Mouse (Mus musculus): ENCODE measurements around the gene Bbs9.

Gene Bbs9

DNA sequence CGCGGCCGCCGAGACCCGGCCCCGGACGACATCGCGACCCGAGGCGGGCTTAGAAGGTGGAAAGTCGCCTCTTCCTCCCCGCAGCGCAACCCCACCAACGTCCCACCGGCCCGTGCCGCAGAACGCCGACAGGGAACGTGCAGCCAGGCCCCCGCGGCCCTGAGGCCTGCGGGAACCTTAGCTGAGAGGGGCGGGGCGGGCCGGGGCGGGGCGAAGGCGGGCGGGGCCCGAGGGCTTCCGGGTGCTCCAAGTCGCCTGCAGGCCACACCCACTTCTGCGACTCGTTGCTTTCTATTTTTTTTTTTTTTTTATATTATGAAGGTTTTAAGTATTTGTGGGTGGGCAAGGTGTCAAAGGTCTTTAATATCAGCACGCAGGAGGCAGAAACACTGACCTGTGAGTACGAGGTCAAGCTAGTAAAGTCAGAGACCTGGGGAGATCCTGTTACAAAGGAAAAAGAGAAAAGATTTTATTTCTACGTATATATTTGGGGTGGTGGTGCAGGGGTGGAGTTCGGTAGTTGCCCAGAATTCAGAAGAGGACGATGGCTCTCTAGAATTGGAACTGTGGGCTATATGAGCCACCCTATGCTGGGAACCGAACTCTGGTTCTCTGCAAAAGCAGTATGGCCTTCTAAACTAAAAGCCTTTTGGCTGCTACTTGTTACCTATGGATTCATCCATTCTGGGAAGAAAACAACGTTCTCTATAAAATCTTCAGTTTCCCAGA, 7.2 kb upstream of the Bbs9 start:
- peak; percentile 71 for DNase-seq (ENCODE audit: low spot score)

DNA sequence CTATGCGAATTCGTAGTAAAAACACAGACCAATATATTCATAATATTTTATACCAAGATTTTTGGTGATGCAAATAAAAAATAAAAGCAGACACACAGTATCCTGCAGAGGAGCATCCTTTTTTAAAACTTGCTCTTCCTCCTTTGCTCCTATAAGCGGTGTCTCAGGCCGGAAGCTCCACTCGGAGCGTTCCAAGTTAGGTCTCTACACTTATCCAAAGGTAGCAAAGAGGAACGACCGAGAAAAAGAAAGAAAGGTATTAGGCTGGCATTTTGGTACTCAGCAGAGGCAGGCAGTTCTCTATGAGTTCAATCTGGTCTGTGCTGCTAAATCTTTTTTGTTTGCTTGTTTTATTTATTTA, 6.6 kb upstream of the Bbs9 start:
- no peak for DNase-seq (ENCODE audit: low spot score)

DNA sequence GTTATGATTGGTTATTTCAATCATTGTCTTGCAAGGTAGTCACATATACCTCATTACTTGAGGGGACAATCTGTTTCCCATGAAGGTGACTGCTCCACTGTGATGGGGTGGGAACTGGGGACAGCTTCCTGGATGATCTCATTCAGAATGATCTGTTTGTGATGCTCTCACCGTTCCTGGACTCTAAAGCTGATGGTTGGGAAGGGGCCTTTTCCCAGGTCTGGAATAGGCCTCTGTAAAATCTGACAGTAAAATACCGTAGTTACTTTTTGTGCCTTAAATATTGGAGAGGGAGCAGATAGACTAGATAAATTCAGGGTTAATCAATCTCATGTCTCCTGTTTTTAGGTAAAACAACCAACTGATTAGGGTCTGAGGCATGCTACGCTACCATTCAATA, 5.9 kb upstream of the Bbs9 start, which contains the start of gene Rp9:
TSS of gene Rp9 (minus strand) at position 101 of the 400 bp plus-strand sequence.
- no peak for DNase-seq (ENCODE audit: low spot score)

DNA sequence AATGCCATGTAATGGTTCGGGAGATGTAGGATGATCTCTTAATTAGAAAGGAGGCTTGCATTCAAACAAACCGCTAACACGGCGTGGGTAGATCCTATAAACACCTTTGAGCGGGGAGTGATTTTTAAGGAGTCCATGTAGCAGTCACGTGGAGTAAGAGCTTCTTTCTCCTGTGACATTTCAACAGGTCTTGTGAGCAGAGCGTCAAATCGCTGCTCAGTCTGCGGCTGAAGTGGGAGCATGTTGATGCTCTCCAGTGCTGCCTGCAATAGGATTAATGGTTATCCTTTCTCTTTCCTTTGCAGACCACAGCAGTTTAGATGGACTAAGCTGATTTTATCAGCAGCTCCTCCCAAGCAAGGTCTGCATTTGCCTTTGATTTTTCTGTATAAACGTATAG, 750 bp downstream of the Bbs9 start:
- peak; percentile 29 for DNase-seq (ENCODE audit: low spot score)

DNA sequence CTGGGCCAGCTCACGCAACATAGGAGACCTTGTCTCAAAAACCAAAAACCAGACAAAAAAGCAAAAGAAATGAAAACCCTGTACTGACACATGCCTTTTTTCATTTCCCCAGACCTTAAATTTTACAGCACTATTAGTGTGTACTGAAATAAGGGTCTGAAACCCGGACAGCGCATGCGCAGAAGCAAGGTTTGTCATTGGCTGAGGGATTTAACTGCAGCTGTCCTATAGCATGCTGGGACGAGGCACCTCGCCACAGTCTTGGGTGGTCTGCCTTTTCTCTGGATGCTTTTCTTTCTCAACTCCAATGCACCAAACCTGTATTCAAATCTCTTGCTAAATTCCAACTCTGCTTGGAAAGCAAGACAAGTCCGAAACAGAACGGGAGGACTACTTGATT, 3.4 kb downstream of the Bbs9 start:
- DNase-seq (ENCODE audit: low spot score) = no peak

DNA sequence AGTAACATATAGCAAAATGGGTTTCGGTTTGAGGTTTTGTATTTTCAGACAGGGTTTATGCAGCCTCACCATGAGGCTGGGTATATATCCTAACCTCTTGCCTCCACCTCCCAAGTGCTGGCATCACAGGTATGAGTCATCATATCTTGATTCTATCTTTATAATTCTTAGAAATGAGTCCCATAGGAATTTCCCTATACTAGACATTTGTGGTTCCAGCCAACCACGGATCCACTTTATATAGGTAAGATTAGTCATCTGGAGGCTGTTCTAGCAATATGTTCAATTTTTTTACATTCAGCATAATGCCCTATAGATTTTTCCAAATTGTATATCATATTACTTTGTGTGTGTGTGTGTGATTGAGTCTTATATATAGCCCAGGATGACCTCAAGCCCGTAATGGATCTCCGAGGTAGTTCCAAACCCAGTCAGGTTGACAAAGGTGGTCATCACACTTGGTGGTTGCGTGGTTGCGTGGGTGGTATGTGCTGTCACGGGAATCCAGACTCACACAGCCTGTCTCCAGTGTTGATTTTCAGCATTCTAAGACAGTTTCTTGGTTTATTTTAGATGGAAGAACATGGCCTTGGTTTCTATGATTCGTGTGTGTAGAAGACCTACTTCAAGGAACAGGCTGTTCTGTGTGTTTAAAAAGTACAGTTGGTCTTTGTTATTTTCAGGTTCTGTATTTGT, 8.5 kb downstream of the Bbs9 start:
- no peak for DNase-seq (ENCODE audit: low spot score)

DNA sequence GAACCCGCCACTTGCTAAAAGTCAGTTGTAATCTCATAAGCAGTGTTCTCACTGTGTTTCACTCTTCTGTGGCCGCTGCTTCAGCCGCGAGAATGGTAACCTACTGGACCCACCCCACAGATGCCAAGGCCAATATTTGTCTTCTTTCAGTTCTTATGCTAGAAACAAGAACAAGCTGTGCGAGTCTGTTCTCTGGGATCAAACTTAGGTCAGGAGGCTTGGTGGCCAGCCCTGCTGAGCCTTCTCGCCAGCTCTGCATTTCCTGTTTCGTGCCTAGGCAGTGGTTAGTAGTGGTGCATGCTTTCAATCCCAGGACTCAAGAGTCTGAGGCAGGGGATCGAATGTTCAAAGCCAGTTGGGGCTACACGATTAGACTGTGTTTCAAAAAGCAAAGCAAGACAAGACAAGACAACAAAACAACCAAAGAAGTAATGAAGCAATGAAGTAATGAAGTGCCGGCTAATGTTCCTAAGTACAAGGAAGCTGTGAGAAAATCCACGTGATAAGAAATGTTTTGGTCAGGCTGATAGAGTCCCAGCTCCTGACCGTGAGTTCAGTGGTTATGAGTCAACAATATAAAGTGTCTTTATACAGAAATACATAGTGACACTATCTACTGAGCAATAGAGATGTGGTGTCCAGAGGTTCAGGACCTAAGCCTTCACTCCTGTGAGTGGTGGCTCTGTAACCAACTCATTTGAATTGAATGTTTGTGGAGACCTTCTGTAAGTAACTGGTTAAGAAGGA, 9.2 kb downstream of the Bbs9 start:
- no peak for DNase-seq (ENCODE audit: low spot score)

DNA sequence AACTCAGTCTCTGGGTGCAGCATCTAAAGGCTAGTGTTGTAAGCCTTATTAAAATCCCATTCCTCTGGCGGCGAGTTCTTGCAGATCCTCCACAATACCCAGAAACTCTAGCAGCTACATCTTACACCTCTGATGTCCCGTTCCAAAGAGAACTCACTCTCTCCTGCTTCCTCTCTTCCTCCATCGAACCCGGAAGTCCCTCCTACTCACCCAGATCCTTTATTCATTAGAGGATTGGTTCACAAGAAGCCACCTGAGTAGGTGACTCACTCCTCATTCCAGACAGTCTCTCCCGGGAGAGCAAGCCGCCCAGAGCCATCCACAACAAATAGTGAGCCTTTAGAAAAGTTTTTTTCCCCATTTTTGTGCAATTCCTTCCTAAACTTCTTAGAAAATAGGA, 10.7 kb downstream of the Bbs9 start:
- DNase-seq (ENCODE audit: low spot score) = no peak

DNA sequence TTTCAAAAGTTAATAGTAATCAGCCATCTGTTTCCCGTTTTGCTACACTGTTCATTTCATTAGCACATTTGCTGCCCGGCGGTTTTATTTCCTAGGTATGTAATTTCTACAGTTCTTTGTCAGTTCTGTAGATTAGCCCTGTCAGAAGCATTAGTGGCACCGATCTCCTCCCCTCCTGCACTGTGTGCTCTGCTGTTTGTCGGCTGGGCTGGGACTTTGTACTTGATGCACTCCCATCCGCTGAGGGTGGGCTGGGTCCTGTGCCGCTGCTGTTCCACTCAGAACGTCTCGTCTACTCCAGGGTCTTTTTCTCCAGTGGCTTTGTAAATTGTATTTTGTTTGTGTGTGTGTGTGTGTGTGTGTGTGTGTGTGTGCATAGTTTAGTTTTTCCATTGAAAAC, 13.4 kb downstream of the Bbs9 start:
- DNase-seq (ENCODE audit: low spot score) = no peak

DNA sequence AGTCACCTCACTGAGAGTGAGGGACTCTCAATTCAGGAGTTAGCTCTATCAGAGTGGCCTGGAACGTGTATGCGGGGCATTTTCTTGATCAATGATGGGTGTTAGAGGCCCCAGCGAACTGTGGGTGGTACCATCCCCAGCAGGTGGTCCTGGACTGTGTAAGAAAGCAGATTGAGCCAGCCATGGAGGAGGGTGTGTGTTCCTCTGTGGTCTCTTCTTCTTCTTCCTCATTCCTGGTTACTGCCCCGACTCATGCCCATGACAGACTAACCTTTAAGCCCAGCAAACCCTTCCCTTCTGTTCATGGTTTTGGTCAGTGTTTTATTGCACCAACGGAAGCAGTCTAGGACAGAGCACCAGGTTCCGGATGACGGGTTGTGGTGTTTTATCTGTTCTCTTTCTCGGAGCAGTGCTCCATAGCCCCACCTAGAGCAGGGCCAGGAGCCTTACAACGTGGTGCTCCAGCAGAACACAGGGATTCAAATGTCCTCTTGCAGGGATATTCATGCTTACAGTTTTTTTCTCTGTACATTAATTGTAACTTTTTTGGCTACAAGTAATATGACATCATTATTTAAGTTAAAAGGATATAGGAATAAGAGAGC, 18.8 kb downstream of the Bbs9 start:
- no peak for DNase-seq (ENCODE audit: low spot score)

DNA sequence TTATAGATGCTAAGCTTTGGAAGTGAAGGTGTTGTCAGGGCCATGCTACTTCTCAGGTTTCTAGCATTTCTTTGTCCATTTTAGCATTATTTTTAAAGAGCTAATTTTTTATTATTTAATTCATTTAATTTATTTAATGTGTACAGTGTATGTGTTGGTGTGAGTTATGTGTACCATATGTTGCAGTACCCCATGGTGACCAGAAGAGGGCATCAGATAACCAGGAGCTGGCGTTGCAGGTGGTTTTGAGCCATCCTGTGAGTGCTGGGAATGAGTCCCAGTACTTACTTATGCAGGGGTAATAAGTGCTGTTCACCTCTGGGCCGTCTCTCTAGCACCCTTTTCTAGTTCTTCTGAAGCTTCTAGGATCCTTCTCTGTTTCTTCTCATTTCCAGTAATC, 19.6 kb downstream of the Bbs9 start:
- no peak for DNase-seq (ENCODE audit: low spot score)

DNA sequence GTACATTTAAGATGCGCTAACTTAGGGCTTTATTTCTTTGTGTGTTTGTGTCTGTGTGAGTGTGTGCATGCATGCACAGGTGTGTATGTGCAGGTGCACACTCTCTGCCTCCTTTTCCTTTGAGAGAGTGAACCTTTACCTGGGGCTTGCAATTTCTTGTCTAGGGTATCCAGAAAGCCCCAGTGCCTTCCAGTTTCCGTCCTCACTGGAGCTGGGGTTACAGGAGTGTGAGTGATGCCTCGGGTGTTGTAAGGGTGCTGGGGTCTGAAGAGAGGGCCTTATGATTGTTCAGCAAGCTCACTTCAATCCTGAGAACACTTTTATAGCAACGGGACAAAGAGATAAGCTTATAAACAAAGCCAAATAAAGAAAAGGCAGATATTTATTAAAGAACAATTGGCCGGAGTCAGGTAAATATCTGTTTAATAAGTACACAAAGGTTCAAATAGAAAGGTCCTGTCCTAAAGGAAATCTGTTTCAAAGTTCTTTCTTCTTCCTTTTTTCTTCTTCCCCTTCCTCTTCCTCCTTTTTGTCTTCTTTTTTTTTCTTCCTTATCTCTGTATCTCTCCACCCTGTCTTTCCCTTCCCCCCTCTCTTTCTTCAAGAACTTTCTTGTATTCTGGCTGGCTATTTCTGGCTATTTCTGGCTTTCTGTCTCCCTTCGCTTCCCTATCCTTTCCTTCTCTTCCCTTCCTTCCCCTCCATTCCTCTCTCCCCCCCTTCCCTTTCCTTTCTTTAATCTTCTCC, 21.7 kb downstream of the Bbs9 start:
- DNase-seq (ENCODE audit: low spot score) = no peak

DNA sequence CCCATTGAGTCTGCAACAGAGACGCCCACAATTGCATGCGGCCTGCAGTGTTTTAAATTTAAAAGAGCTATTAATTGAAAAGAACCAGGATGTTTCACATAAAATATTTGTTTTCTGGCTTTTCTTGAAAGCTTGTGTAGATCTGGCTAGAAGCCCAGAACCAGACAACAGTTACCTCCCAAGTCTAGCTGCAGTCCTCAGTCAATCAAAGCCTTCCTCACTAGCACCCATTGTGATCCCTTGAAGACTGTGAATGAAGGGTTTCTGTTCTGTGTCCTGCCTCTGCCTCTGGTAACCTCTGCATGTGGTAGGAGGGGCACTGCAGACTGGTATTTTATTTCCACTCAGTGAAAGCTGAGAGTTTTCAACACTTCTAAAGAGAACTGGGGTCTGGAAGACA, 27.5 kb downstream of the Bbs9 start:
- no peak for DNase-seq (ENCODE audit: low spot score)

DNA sequence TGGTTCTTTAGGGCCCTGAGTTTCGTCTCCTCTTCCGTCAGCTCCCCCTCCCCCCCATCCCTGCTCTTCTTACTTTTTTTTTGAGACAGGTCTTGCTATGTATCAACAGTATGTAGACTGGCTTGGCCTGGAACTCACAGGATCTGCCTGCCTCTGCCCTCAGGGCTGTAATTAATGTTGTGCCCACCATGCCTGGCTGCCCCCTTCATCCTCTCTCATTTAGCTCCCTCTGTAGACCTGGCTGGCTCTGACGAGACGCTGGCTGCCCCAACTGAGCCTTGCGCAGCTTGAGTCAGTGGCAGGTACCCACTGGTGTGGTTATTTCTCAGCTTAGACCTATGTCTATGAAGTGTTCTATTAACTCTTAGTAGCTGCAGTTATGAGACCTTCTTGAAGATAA, 28.1 kb downstream of the Bbs9 start:
- DNase-seq (ENCODE audit: low spot score) = no peak

DNA sequence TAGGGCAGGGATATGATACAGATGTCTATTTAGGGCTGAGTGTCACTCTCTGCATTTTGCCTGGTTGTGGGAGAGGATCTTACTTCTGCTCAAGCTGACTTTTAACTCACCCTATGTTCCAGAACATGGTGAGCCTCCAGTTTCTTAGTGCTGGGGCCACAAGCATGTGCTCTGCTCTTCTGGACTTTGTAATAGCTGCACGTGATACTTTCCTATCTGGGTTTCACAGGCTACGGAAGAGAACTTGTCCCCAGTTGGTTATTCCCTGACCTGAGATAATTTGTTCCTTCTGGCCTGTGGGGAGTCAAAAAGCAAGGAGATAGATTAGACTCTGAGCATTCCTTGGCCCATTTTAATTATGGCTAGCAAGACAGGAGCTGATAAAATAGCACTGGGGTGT, 30.1 kb downstream of the Bbs9 start:
- no peak for DNase-seq (ENCODE audit: low spot score)

DNA sequence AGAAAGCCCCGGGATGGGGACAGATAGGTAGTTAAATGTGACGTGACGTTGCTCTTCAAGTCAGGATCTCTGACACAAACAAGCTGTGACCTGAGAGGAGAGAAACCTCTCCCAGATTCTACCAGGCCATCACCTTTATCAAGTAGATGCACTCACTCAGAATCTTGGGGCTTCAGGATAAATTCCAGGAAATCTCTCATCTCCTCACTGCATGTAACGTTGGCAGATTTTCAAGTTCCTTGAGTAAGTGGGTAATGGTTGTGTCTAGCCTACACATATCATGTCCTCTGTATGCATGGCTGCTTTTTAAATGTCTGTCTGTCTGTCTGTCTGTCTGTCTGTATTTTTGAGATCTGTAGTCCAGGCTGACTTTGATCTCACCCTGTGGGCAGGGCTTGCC, 39.6 kb downstream of the Bbs9 start:
- no peak for DNase-seq (ENCODE audit: low spot score)

DNA sequence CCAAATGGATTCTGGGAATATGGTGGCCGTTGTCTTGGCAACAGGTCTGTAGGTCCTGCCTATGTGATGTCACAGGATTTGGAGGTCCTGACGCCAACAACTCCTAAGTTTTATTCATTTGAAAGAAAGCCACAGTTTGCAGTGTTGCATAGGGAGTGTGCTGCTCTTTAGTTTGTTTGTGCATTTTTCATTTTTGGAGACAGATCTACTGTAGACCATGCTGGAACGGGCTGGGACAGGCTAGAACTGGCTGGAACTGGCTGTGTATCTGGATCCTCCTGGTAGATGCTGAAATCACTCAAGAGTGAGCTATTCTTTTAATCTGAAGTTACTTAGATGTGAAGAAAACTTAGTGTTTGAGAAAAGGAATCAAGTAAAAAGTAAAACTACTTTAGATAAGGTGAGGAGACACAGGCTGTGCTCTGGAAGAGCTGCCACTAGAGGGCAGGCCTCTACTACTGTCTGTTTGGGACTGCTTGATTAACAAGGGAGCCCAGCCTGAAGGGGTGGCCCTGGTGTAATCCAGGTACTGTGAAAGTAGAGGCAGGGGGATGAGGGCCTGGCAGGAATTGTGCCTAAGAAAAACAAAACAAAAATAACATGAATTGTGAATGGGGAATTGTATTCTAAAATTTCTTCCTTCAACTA, 43.0 kb downstream of the Bbs9 start:
- peak; percentile 79 for DNase-seq (ENCODE audit: low spot score)

DNA sequence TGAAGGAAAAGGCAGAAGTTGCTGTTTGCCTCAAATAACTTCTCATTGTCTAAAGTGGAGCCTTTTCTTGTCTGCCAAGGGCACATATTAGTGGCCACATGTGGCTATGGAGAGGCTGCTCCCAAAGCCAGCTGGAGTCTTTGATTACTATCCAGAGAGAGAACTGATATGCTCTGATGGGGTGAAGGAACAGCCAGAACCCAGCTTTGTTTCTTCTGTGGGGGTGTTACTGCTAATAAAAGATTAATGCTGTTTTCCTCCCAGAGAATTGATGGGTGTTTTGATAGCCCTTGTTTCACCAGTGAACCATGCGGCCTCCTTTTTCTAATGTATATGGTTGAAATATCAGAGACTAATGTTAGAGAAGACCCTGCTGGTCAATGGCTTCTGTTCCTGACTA, 47.9 kb downstream of the Bbs9 start:
- no peak for DNase-seq (ENCODE audit: low spot score)

DNA sequence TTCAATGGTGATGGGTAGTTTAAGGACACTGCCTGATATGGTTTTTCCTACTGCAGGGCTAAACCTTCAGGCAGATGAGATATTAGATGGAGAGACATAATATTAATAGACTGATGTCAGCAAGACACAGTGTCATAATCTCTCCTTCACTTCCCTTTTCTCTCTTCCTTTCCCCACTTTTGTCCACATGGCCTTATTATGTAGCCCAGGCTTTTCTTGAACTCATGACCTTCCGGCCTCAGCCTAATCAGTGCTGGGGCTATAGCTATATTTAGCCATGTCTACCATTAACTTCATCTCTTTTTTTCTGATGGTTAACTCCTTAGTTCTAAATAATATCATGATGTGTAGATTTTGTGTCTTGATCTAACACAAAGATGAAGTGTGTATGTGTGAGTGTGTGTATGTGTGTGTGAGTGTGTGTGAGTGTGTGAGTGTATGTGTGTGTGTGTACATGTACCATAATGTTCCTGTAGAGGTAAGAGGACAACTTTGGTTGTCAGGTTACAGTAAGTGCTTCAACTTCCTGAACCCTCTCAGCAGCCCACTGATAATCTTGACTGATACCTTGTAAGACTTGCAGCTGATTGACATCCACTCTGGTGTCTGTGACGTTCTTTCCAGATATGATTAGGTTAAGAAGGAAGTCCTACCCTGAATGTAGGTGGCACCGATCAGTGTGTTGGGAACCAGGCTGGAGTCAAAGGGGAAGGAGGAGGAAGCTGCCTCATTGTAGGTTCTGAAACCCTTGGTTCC, 55.4 kb downstream of the Bbs9 start:
- no peak for DNase-seq (ENCODE audit: low spot score)

DNA sequence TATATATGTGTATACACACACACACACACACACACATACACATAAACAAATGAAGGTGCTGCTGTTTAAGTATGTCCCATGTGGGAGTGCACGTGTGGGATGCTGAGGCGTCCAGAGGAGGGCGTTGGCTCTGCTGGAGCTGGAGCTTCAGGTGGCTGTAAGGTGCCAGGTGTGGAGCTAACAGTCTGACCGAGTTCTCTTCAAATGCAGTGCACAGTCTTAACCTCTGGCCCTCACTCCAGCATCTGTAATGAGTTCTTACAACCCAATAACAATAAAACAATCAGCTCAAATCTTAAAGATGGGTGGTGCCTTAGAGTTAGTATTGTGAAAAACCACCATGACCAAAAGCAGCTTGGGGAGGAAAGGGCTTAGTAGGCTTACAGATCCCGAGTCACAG, 56.6 kb downstream of the Bbs9 start:
- DNase-seq (ENCODE audit: low spot score) = no peak

Data from embryo, embryonic 10 days (tissue).